In genomic region chr15:85701128-85701930, GRCm38 (mm10) we compare ENCODE assay signal across 13 mouse cellular contexts. TPM values are rescaled to one million over a fixed set of nuclear protein-coding genes. Genes with fewer than 3 reads are reported as not detected.
DNase-seq lines count a peak whose midpoint lies in the region; ATAC-seq lines count a peak whose summit lies in the region.
"Had no signal": no experiment of that assay in that cellular context is flagged by ENCODE, and none has a peak within 500 bp of the region (broad histone marks: within the 10 kb centered on the region; RNA-seq: fewer than 3 reads in every experiment).

No protein-coding gene starts in this region.

- H3K9ac ChIP-seq in kidney, embryonic 15.5 days = no peak overlapping the region
- no peak overlapping the region for H3K9ac ChIP-seq in hindbrain, embryonic 16.5 days (ENCODE audit: low read depth, low read length)
- H3K9ac ChIP-seq: limb, embryonic 12.5 days had no signal

- H3K4me3 ChIP-seq in kidney, embryonic 15.5 days (replicated peaks) = no peak overlapping the region
- no peak overlapping the region for H3K4me3 ChIP-seq in hindbrain, embryonic 16.5 days (ENCODE audit: low read length)
- H3K4me3 ChIP-seq: limb, embryonic 12.5 days had no signal

- H3K4me2 ChIP-seq in kidney, embryonic 15.5 days = no peak overlapping the region
- H3K4me2 ChIP-seq in hindbrain, embryonic 16.5 days (ENCODE audit: low read length) = no peak overlapping the region
- H3K4me2 ChIP-seq: limb, embryonic 12.5 days had no signal

- no peak for ATAC-seq in cerebellum, adult (ENCODE audit: insufficient number of reproducible peaks, low FRiP score, low TSS enrichment)
- no peak for ATAC-seq in kidney, embryonic 15.5 days (replicated peaks; ENCODE audit: low FRiP score)
- no peak for ATAC-seq in hindbrain, embryonic 16.5 days
- ATAC-seq: activated CD4-positive, CD25-positive, alpha-beta regulatory T cell, adult 4 months had no signal

- H3K36me3 ChIP-seq in kidney, embryonic 15.5 days = peaks cover 97% of the 10 kb centered on the region
- H3K36me3 ChIP-seq in hindbrain, embryonic 16.5 days (ENCODE audit: control insufficient read depth, insufficient read depth, low read length) = peaks cover 47% of the 10 kb centered on the region

- peak overlapping the region; percentile 75 for H3K27ac ChIP-seq in kidney, embryonic 15.5 days
- H3K27ac ChIP-seq in hindbrain, embryonic 16.5 days (ENCODE audit: low read depth, low read length) = peak overlapping the region; percentile 76
- H3K27ac ChIP-seq: limb, embryonic 12.5 days had no signal

- H3K9me3 ChIP-seq in kidney, embryonic 15.5 days (replicated peaks) = no peaks in the 10 kb centered on the region
- H3K9me3 ChIP-seq in hindbrain, embryonic 16.5 days (ENCODE audit: control insufficient read depth, low read length) = no peaks in the 10 kb centered on the region
- H3K9me3 ChIP-seq: limb, embryonic 12.5 days had no signal

- peaks cover 55% of the 10 kb centered on the region for H3K4me1 ChIP-seq in kidney, embryonic 15.5 days
- H3K4me1 ChIP-seq in hindbrain, embryonic 16.5 days (ENCODE audit: control insufficient read depth, insufficient read depth, low read depth, low read length) = peaks cover 33% of the 10 kb centered on the region

- no peaks in the 10 kb centered on the region for H3K27me3 ChIP-seq in kidney, embryonic 15.5 days
- H3K27me3 ChIP-seq in hindbrain, embryonic 16.5 days (replicated peaks; ENCODE audit: control insufficient read depth, insufficient read depth, low read length) = no peaks in the 10 kb centered on the region
- H3K27me3 ChIP-seq: limb, embryonic 12.5 days had no signal

- 71% methylated on average over 10 of the region's 10 CpGs for WGBS in kidney, embryonic 15.5 days
- WGBS in hindbrain, embryonic 16.5 days = 77% methylated on average over 10 of the region's 10 CpGs

- peak; percentile 42 for DNase-seq in cerebellum, adult 11-12 months
- DNase-seq in kidney, adult 11 months = no peak
- DNase-seq in Muller cell, postnatal 12 days (ENCODE audit: inconsistent ontology term) = peak; percentile 57
- no peak for DNase-seq in thymus, postnatal 4 days
- no peak for DNase-seq in lung, postnatal 14 days
- DNase-seq: embryo, embryonic 11 days; heart, postnatal 4 days; lung, postnatal 36 days had no signal

RNA-seq across cellular contexts. Expression of gene Ppara, which starts 33.5 kb away (rescaled TPM):
- 3.9 and 5.0 TPM in 2 replicates for polyA plus RNA-seq in kidney, embryonic 15.5 days (2015; fragmentation: Nextera tagmentation; extraction: Ambion mirVana)
- polyA plus RNA-seq in hindbrain, embryonic 16.5 days (2015; fragmentation: Nextera tagmentation; extraction: Ambion mirVana) = 2.7 and 2.9 TPM in 2 replicates

Comparison
In these comparisons a context has a peak if more than half of its experiments do, and no peak if none do; other contexts are left out.
1. DNase-seq: peak in cerebellum, adult 11-12 months (single experiment) and Muller cell, postnatal 12 days (single experiment); none in kidney, adult 11 months (single experiment), thymus, postnatal 4 days (single experiment) and lung, postnatal 14 days (single experiment).